Mouse (Mus musculus) embryonic facial prominence, embryonic 12.5 days (tissue): Measurements from ENCODE around the gene Dynlt1b. TPM values are rescaled to one million over a fixed set of nuclear protein-coding genes. Genes with fewer than 3 reads are reported as not detected.
"Not testable (repeated sequence)": the region's sequence is repeated elsewhere in the genome, so short reads cannot be mapped to it uniquely, and the experiment has no call there.

Source experiments
- ATAC-seq: fragments of 200-750 bp; cut with Nextera tagmentation; 2 replicates; pipeline ENCODE4 v1.8.0; 2017; ENCODE audit not compliant: insufficient number of reproducible peaks, insufficient read depth, low FRiP score, low TSS enrichment
- H3K27ac ChIP-seq: fragments of 300-500 bp; sonication (generic); 2 replicates; pipeline ENCODE4 v1.5.1; 2016; ENCODE audit warnings: mild to moderate bottlenecking
- H3K27me3 ChIP-seq: fragments of 300-500 bp; sonication (generic); 2 replicates; pipeline ENCODE4 v1.6.1; 2016; ENCODE audit warnings: mild to moderate bottlenecking, moderate library complexity
- H3K36me3 ChIP-seq: fragments of 300-500 bp; sonication (generic); 2 replicates; pipeline ENCODE4 v1.6.1; 2016; ENCODE audit warnings: mild to moderate bottlenecking
- H3K4me1 ChIP-seq: fragments of 300-500 bp; sonication (generic); 2 replicates; pipeline ENCODE4 v1.6.1; 2016
- H3K4me2 ChIP-seq: fragments of 300-500 bp; sonication (generic); replicated peaks from 2 replicates; pipeline ENCODE4 v1.6.1; 2016; ENCODE audit warnings: mild to moderate bottlenecking, moderate library complexity
- H3K4me3 ChIP-seq: fragments of 300-500 bp; sonication (generic); 2 replicates; pipeline ENCODE4 v1.5.1; 2016; ENCODE audit warnings: mild to moderate bottlenecking
- H3K9ac ChIP-seq: fragments of 300-500 bp; sonication (generic); 2 replicates; pipeline ENCODE4 v1.6.1; 2016; ENCODE audit warnings: mild to moderate bottlenecking, moderate library complexity
- H3K9me3 ChIP-seq: fragments of 300-500 bp; sonication (generic); 2 replicates; pipeline ENCODE4 v1.6.1; 2016; ENCODE audit warnings: mild to moderate bottlenecking, moderate library complexity
- WGBS: fragments of 180-500 bp; shearing (Covaris S2); methylation state at CpG from one replicate; pipeline ENCODE4 v1.1.7; 2016; 5-methylcytosine and 5-hydroxymethylcytosine counted together
- polyA plus RNA-seq: library from polyadenylated mRNA; unstranded; fragments of >200 nt; fragmentation: Nextera tagmentation; extraction: Ambion mirVana; gene quantifications from 2 replicates; pipeline ENCODE4 v1.2.1, GENCODE M21; 2016

Dynlt1b gene
- polyA plus RNA-seq, 1 experiment from 2014 or later = 511 TPM

- H3K36me3 ChIP-seq, H3K9me3 ChIP-seq, H3K4me1 ChIP-seq, H3K4me3 ChIP-seq, H3K27me3 ChIP-seq, H3K9ac ChIP-seq, H3K4me2 ChIP-seq: not testable (repeated sequence)
- H3K27ac ChIP-seq = peak overlapping the region; percentile 24; the same call in 1 of the 2 replicates
- 7% methylated on average over 8 of the region's 13 CpGs for WGBS
- peak; percentile 54 for ATAC-seq
Observed at GRCm38 (mm10) chr17:6399281-6400096, 30.4 kb upstream of the Dynlt1b start.

DNA sequence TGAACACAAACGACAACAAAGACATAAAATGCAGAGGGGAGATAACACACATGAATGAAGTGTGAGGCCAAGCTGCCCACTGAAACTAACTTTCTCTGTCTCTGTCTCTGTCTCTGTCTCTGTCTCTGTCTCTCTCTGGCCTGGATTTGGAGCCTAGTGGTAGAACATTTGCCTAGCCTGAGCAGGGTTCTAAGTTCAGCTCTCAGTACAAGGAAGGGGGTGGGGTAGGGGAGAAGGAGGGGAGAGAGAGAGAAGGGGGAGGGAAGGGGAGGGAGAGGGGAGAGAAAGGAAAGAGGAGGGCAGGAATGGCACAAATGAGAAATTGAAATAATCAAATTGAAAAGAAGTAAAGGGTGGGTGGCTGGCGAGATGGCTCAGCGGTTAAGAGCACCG is 29.8 kb upstream of the Dynlt1b start:
- H3K4me1 ChIP-seq, ATAC-seq, H3K9ac ChIP-seq, H3K4me2 ChIP-seq, H3K9me3 ChIP-seq, H3K27me3 ChIP-seq, H3K4me3 ChIP-seq, H3K36me3 ChIP-seq: not testable (repeated sequence)
- H3K27ac ChIP-seq = peak overlapping the region; percentile 24; the same call in 1 of the 2 replicates
- 71% methylated on average over 4 of the region's 4 CpGs for WGBS

DNA sequence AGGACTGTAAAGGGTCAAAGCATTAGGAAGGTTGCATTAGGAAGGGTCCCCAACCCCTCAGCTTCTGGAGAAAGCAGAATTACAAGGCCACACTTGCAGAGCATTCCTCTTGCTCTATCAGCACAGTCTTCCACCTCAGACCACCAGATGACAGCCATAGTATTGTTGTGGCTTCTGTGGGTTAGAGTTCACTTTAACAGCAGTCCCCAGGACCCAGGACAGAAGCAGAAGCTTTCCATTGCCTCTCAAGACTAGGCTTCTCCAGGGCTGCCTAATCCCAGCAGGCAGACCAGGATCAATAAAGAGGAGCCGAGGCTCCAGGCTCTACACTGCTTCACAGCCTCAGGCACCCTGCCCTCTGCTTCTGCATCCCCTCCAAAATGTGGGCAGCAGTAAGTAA is 25.4 kb upstream of the Dynlt1b start:
- not testable (repeated sequence) for ATAC-seq, H3K27me3 ChIP-seq, H3K4me1 ChIP-seq, H3K9me3 ChIP-seq, H3K4me3 ChIP-seq, H3K27ac ChIP-seq, H3K36me3 ChIP-seq, H3K9ac ChIP-seq, H3K4me2 ChIP-seq
- 39% methylated on average over 1 of the region's 1 CpGs for WGBS

- H3K4me2 ChIP-seq, H3K27ac ChIP-seq, ATAC-seq, H3K4me3 ChIP-seq, H3K27me3 ChIP-seq, H3K4me1 ChIP-seq, H3K9me3 ChIP-seq, H3K36me3 ChIP-seq, H3K9ac ChIP-seq: not testable (repeated sequence)
- 36% methylated on average over 1 of the region's 2 CpGs for WGBS
Observed at GRCm38 (mm10) chr17:6406972-6407371, 22.9 kb upstream of the Dynlt1b start.

DNA sequence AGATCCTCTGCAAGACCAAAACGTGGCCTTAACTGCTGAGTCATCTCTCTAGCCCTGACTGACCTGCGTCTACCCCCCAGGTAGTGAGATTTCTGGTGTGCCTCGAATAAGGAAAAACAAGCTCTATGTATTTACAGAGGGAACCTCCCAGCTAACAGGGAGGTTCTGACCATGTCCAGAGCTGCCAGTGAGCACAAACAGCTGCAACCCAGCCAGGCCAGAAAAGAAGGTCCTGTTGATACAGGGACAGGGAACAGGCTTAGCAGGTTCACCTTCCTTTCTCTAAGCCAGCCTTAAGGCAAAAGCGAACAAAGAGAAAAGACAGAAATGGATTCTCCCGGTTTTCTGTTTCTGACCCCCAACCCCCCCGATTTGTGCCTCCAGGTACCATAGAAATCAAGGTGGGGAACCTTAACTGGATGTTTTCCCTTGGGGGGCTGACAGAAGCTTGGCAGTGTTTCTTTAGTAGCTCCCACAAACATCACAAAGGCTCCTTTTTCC is 19.1 kb upstream of the Dynlt1b start:
- not testable (repeated sequence) for H3K36me3 ChIP-seq, H3K27me3 ChIP-seq, H3K9ac ChIP-seq, H3K4me3 ChIP-seq, ATAC-seq, H3K9me3 ChIP-seq, H3K4me1 ChIP-seq, H3K4me2 ChIP-seq, H3K27ac ChIP-seq
- 40% methylated on average over 6 of the region's 6 CpGs for WGBS

- not testable (repeated sequence) for H3K9me3 ChIP-seq, H3K9ac ChIP-seq, H3K4me2 ChIP-seq, H3K27ac ChIP-seq, ATAC-seq, H3K36me3 ChIP-seq, H3K4me1 ChIP-seq, H3K27me3 ChIP-seq, H3K4me3 ChIP-seq
- WGBS = 41% methylated on average over 5 of the region's 7 CpGs
Observed at GRCm38 (mm10) chr17:6417118-6417517, 12.8 kb upstream of the Dynlt1b start.

DNA sequence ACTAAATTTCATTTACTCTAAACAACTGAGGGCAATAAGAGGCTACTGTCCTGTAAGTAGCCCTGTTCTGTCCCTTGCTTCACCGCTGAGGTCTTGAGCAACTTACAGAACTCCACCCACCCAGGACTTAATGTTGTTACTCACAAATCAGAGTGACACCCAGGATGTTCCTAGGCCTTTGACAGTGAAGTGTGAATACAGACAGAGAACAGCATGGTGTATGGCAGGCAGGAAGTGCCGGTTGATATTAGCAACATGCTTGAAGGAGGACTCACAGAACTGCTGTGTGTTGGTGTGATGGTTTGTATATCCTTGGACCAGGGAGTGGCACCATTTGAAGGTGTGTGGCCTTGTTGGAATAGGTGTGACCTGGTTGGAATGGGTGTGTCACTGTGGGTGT is 9.4 kb upstream of the Dynlt1b start:
- WGBS = 96% methylated on average over 2 of the region's 2 CpGs
- not testable (repeated sequence) for H3K27me3 ChIP-seq, H3K36me3 ChIP-seq, H3K27ac ChIP-seq, H3K9me3 ChIP-seq, H3K9ac ChIP-seq, H3K4me1 ChIP-seq, H3K4me2 ChIP-seq, H3K4me3 ChIP-seq, ATAC-seq

DNA sequence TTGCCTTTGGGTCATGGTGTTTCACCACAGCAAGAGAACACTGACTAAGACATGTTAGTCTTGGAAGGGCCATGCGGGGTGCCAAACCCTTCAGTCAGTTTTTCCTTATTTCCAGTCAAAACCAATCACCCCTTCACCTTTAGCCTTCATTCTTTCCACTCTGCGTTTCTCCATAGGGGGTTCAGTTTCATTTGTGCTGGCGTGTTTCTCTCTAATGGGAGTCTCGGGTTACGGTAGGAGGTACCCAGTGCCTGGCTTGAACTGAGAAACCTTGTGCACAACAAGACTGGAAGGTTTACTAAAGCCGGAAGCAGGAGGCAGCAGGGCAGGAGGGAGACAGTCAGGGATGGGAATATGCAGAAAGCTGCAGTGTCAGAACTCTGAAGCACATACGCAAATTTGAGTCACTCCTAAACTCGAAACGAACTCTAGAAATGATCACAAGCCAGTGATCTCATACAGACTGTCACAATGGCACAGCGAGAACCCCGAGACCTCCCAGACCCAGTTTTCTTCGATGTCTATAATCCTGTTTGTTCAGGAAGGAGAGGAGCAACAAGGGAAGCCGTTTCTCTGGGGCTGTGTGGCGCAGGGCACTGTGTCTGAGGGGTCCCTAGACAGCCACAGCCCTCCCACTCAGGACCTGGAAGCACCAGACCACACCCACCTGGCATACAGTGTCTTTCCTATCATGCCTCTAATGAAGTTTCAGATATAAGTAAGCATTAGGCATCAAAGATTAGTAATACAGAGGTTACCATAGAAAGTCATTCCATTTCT is 8.2 kb upstream of the Dynlt1b start:
- ATAC-seq = not testable (repeated sequence)
- 39% methylated on average over 13 of the region's 14 CpGs for WGBS

GRCm38 (mm10) chr17:6422370-6422769 is 7.5 kb upstream of the Dynlt1b start:
- ATAC-seq = 0 out of 2 replicates have a peak, but pooled peaks have one; percentile 16
- 74% methylated on average over 2 of the region's 2 CpGs for WGBS
- H3K27ac ChIP-seq = not testable (repeated sequence)

More for the DNA sequence above, 8.2 kb upstream of the Dynlt1b start:
- not testable (repeated sequence) for H3K4me2 ChIP-seq, H3K27me3 ChIP-seq, H3K4me1 ChIP-seq, H3K9ac ChIP-seq, H3K27ac ChIP-seq, H3K4me3 ChIP-seq, H3K36me3 ChIP-seq, H3K9me3 ChIP-seq

GRCm38 (mm10) chr17:6422805-6423204 is 7.1 kb upstream of the Dynlt1b start:
- H3K9me3 ChIP-seq, H3K9ac ChIP-seq, H3K4me3 ChIP-seq, H3K4me2 ChIP-seq, H3K36me3 ChIP-seq, H3K27me3 ChIP-seq, H3K27ac ChIP-seq, H3K4me1 ChIP-seq: not testable (repeated sequence)
- 55% methylated on average over 3 of the region's 3 CpGs for WGBS
- ATAC-seq = 0 out of 2 replicates have a peak, but pooled peaks have one; percentile 6

More at GRCm38 (mm10) chr17:6422370-6422769, 7.5 kb upstream of the Dynlt1b start:
- H3K4me3 ChIP-seq, H3K4me2 ChIP-seq, H3K36me3 ChIP-seq, H3K4me1 ChIP-seq, H3K9ac ChIP-seq, H3K9me3 ChIP-seq, H3K27me3 ChIP-seq: not testable (repeated sequence)

- not testable (repeated sequence) for H3K4me2 ChIP-seq, H3K27me3 ChIP-seq, H3K9me3 ChIP-seq, H3K9ac ChIP-seq, H3K36me3 ChIP-seq, H3K4me1 ChIP-seq, H3K27ac ChIP-seq, H3K4me3 ChIP-seq, ATAC-seq
- 63% methylated on average over 12 of the region's 12 CpGs for WGBS
Observed at GRCm38 (mm10) chr17:6424294-6424980, 5.5 kb upstream of the Dynlt1b start.
